Mouse (Mus musculus) thymus, postnatal 14 days (tissue): ENCODE measurements at regions not wholly inside any gene's neighbourhood (a gene's known extent, or its start where the extent isn't known, plus 50 kb on each side); places are given as distances from the start of the nearest gene placed in this dataset.

Experiments
- DNase-seq: peaks from one replicate; pipeline ENCODE4 v3.0.0; 2021

DNA sequence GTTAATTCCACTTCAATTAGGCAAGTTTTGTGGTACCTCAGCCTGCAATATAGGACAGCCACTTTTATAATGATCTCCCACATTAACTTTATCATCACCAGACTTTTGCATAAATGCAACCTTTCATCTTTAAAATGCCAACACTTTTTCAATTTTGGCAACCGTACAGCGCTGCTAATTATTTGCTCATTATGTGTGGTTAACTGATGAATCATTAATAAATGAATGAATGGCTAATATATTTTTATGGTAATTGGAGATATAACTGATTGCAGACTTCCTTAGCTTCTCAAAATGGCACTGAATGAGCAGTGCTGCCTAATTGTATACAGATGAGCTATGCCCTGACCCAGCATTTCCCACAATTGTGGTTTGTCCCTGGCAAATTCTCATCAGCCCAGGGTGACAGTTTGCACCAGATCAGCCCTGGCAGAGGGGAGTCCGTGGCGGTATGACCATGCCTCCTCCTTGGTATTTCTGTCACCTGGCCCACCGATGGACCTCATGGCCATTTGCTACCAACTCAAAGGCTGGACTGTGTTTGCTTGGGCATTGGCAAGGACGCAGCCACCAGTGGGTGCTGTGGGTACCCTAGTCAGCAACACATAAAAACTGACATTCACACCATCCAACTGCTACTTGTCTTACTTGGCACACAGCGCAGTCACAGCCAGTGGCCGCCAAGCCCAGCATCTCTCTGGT is 173.7 kb upstream of the Lmo4 start:
- DNase-seq, result no peak

DNA sequence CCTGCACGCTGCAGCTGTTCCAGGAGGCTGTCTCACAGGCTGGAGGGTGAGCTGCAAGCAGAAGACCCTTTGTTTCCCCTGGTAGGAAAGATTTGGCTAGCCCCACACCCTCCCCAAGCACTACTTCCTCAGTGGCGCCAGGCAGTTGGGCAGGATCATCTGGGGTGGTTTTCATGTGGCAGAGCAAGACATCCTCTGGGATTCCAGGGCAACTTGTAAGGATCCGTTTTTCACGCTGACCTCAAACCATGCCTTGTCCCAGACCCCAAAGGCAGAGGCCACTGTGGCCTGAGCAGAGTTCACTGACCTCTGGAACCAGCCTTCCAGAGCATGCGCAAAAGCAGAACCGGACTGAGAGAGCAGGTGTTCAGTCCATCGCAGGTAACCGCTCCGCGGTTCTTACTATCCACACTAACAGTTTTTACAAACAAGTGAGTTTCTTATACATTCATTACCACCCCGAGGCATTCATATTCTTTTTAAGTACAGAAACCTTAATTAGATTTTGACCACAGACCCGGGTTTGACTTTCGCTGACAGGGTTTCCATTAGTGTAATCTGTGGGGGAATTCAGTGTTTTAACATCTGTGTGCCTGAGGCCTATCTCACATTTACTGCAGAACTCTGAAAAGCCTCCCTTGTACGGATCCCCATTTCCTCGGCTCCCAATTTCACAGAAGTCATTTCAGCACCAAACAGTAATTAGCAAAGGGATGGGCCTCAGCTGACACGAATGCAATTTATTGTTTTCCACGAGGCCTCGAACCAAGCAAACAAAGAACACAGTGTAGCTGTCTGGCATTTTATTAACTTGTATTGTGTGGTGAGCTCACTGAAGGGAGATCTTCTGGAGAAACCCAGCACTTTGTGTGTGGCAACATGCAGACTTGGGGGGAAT is 172.9 kb upstream of the Lmo4 start:
- DNase-seq, result no peak

DNA sequence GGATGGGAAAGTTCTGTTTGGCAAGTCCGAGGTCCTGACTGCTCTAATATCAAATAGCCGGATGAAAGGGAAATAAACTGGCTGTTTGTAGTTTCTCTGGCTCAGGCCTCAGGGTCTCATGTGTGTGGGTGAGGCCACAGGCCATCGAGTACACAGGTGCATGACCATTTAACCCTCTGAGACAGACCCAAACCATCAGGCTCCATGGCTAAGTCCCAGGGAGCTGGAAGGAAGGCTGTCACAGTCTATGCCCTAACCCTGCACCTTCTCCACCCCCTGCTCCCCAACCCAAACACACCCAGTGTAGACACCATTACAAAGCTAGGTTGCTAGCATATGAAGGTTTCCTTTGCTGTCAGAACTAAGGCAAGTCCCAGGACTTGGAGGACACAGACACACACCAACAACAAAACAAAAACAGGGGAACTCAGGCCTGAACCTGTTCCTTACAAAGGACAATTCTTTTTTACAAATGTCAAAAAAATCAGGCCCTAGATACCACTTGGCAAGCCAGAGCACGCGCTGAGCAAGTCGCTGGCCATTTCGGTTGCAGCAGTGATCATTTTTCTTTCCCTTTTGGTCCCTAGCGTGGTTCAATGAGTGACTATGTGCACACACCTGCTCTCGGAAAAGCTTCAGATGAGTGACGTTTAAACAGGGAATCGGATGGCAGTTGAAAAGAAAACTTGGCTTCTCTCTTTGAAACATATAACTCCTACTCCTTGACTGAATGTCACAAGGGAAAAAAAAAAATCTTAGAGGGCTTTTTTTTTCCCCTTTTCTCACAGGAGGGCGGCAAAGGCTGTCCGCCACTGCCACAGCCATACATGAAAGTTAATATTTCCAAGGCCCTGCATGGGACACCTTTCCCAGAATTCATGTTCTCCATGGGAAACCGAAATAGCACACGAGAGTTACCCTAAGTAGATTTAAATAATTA is 171.7 kb upstream of the Lmo4 start:
- no peak for DNase-seq

DNA sequence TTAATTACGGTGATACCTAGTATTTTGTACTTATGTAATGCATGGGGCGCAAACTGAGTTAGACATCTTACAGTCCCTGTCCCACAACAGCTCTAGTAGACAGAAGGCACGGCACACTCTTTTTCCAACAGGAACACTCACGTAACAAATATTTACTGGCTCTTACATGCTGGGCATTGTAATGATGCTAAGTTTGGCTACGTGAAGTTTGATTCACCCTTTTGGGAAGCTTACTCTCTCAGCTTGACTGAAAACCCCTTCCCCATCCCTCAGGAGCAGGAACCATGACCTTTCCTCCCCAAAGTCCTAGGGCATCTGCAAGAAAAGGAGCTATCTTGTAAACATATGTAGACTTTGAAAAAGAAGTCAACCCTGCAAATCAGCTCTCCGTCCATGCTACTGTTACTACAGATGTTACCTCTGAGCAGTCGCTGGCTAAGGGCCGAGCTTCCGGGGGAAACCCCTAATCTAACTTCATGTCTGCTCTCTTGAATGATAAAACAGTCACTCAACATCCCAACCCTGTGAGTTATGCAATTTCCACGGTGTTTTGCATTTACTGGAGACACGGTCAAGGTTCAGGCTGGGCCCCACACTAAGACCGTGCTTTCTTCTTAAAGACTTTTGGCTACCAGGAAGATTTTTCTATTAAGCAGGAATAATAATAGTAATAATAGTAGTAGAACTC is 170.8 kb upstream of the Lmo4 start:
- no peak for DNase-seq

- no peak for DNase-seq
Measured at GRCm38 (mm10) chr3:144368300-144368699, 163.3 kb upstream of the Lmo4 start.

- no peak for DNase-seq
Measured at GRCm38 (mm10) chr3:144367766-144368116, 162.7 kb upstream of the Lmo4 start.

- no peak for DNase-seq
Measured at GRCm38 (mm10) chr3:144366976-144367765, 162.2 kb upstream of the Lmo4 start.

DNA sequence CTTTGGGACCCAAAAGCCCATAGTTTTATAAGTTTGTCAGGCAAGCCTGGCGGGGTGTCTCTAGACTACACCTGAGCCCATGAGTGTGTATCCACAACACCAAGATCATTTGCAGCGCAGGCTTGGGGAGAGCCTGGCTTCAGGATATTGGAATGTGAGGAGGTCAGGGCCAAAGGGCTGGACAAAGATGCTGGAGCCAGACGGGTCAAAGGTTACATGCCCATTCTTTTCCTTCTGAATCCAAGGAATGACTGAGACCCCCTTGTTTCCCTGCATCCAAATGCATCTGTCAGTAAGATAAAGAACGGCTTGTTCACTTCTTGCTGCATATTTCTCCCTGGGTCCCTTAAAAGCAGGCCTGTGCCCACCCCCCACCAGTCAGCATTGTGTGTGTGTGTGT is 160.9 kb upstream of the Lmo4 start:
- DNase-seq, result no peak

GRCm38 (mm10) chr3:144362472-144362871 is 157.5 kb upstream of the Lmo4 start:
- DNase-seq, result peak; percentile 68

- no peak for DNase-seq
Measured at GRCm38 (mm10) chr3:144361203-144361978, 156.4 kb upstream of the Lmo4 start.

GRCm38 (mm10) chr3:144356948-144357295 is 151.9 kb upstream of the Lmo4 start:
- DNase-seq, result no peak

GRCm38 (mm10) chr3:144356103-144356947 is 151.3 kb upstream of the Lmo4 start:
- no peak for DNase-seq

GRCm38 (mm10) chr3:144352559-144352958 is 147.5 kb upstream of the Lmo4 start:
- no peak for DNase-seq

GRCm38 (mm10) chr3:144348431-144348830 is 143.4 kb upstream of the Lmo4 start:
- no peak for DNase-seq

GRCm38 (mm10) chr3:144335237-144335636 is 130.2 kb upstream of the Lmo4 start:
- no peak for DNase-seq

DNA sequence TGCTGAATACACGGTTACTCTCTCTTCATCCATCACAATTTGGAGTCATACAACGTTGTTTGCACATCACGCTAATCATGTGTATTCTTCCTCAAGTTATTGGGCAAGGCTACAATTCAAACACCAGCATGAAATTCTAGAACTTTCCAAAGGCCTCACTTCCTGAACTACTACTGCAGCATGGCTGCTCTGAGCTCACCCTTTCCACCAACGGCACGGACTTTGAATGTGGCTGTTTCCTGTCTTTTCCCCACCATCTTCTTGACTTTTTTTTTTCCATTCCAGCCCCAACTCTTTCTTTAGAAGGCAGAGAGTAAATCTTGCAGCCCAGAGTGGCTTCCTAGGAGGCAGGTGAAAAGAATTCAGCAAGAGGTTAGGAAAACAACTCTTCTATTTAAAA is 129.2 kb upstream of the Lmo4 start:
- DNase-seq, result no peak

- DNase-seq, result no peak
Measured at GRCm38 (mm10) chr3:144332353-144332752, 127.3 kb upstream of the Lmo4 start.

DNA sequence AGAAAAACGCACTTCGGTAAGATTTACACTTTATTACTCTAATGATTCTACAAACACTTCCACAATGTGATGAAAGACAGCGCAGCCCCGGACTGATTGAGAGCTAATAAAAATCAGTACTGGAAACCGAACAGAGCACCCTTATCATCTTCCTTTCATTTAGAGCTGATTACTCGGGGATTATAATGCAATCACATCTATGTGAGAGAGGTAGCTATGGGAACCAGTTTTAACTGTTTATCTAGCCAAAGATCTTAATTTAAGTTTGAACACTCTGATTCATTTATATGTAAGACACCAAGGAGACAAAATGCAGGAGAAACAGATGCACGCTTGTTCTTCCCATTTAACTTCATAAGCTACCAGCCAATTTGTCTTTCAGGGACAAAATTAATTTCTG is 124.1 kb upstream of the Lmo4 start:
- DNase-seq, result no peak

DNA sequence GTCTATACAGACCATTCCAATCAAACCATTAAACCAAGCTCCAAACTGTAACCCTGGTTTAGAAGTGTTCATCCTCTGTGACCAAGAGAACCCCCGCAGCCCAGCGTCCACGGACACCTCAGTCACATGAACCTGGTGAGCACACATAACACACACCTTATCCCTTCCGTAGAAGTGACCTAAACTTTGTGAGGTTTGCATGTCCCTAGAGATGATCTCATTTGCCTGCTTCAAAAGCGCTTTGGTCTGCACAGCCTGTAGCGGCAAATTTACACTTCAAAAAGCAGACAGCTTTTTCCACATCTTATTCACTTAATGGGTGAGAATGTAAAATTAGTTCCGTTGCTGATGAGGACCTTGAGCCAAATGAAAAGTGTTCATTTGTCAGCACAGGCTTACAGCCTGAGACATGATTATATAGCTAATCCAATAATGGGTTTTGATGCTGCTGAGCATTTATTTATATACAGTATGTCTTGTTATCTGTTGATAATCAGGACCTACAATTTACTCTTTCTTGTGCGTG is 122.3 kb upstream of the Lmo4 start:
- no peak for DNase-seq

DNA sequence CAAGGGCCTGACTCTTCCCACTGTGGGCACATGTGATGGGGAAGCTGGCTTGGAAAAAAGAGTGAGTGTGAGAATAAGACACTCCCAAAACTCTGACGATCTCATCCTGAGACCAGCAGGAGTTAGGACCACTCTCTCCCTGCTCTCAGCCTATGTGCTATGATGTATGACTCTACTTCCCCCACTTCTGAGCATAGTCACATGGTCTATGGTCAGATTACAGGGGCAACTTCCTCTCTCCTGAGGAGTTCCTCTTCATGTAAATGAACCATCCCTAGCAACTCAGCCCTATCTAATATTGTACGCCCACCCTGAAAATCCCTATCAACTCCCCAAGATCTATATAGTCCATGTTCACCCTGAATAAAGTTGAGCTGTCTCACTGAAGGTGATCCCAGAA is 120.0 kb upstream of the Lmo4 start:
- DNase-seq, result no peak
